Mouse (Mus musculus) left cerebral cortex, adult 11 months (tissue): Measurements from ENCODE around the gene Arhgef28.
"Not testable (repeated sequence)": the region's sequence is repeated elsewhere in the genome, so short reads cannot be mapped to it uniquely, and the experiment has no call there.

ENCODE experiments used
- DNase-seq: peaks from one replicate; pipeline ENCODE4 v3.0.0; 2022; ENCODE audit warnings: low spot score

The Arhgef28 gene

GRCm38 (mm10) chr13:98124113-98124745 lies 82.0 kb downstream of the Arhgef28 start:
- no peak for DNase-seq

- DNase-seq: no peak
Observed at GRCm38 (mm10) chr13:98122766-98123165, 83.5 kb downstream of the Arhgef28 start.

- no peak for DNase-seq
Observed at GRCm38 (mm10) chr13:98121993-98122392, 84.2 kb downstream of the Arhgef28 start.

GRCm38 (mm10) chr13:98121124-98121470 lies 85.1 kb downstream of the Arhgef28 start:
- DNase-seq: no peak

GRCm38 (mm10) chr13:98120356-98121123 lies 85.7 kb downstream of the Arhgef28 start:
- DNase-seq: no peak

GRCm38 (mm10) chr13:98118291-98118690 lies 87.9 kb downstream of the Arhgef28 start:
- no peak for DNase-seq

- no peak for DNase-seq
Observed at GRCm38 (mm10) chr13:98117566-98118254, 88.5 kb downstream of the Arhgef28 start.

- no peak for DNase-seq
Observed at GRCm38 (mm10) chr13:98115650-98116049, 90.6 kb downstream of the Arhgef28 start.

GRCm38 (mm10) chr13:98115051-98115450 lies 91.2 kb downstream of the Arhgef28 start:
- no peak for DNase-seq

GRCm38 (mm10) chr13:98112812-98113503 lies 93.3 kb downstream of the Arhgef28 start:
- DNase-seq: no peak

GRCm38 (mm10) chr13:98111531-98111930 lies 94.7 kb downstream of the Arhgef28 start:
- no peak for DNase-seq

- no peak for DNase-seq
Observed at GRCm38 (mm10) chr13:98111021-98111420, 95.2 kb downstream of the Arhgef28 start.

- not testable (repeated sequence) for DNase-seq
Observed at GRCm38 (mm10) chr13:98108481-98108880, 97.8 kb downstream of the Arhgef28 start.

GRCm38 (mm10) chr13:98107621-98108020 lies 98.6 kb downstream of the Arhgef28 start:
- no peak for DNase-seq

- DNase-seq: no peak
Observed at GRCm38 (mm10) chr13:98095966-98096365, 110.3 kb downstream of the Arhgef28 start.

GRCm38 (mm10) chr13:98094332-98094731 lies 111.9 kb downstream of the Arhgef28 start:
- no peak for DNase-seq

- no peak for DNase-seq
Observed at GRCm38 (mm10) chr13:98093483-98093882, 112.8 kb downstream of the Arhgef28 start.

- no peak for DNase-seq
Observed at GRCm38 (mm10) chr13:98092354-98093002, 113.8 kb downstream of the Arhgef28 start.

GRCm38 (mm10) chr13:98079640-98080039 lies 126.6 kb downstream of the Arhgef28 start:
- DNase-seq: no peak

- no peak for DNase-seq
Observed at GRCm38 (mm10) chr13:98078251-98078650, 128.0 kb downstream of the Arhgef28 start.

GRCm38 (mm10) chr13:98077216-98077615 lies 129.0 kb downstream of the Arhgef28 start:
- DNase-seq: no peak

GRCm38 (mm10) chr13:98074871-98075270 lies 131.4 kb downstream of the Arhgef28 start:
- DNase-seq: no peak
